Mouse (Mus musculus) olfactory bulb, adult 2 months (tissue): ENCODE results near the gene Cactin.

Experiments used
- CTCF ChIP-seq: fragments of 200-500 bp; IDR thresholded peaks from 2 replicates; pipeline ENCODE4 v1.5.1; 2012; ENCODE audit warnings: low read depth, mild to moderate bottlenecking, low read length, moderate library complexity; ENCODE audit not compliant: insufficient read depth
- POLR2A ChIP-seq: fragments of 200-500 bp; IDR thresholded peaks from 2 replicates; pipeline ENCODE4 v1.6.1; 2012; ENCODE audit warnings: mild to moderate bottlenecking, low read depth, low read length, moderate library complexity; ENCODE audit not compliant: insufficient read depth

- TF ChIP-seq POLR2A (no peak), CTCF (no peak)
Observed at GRCm38 (mm10) chr10:81291511-81292104, 29.3 kb upstream of the Cactin start, which contains the start of gene Tjp3.
